Mouse (Mus musculus) erythroblast, adult 5-6 weeks (primary cell): ENCODE measurements around the gene Irx4. TPM values are rescaled to one million over a fixed set of nuclear protein-coding genes. Genes with fewer than 3 reads are reported as not detected.

Experiments used
- ATAC-seq: replicated peaks from 2 replicates; pipeline ENCODE4 v1.8.0; 2016; ENCODE audit warnings: moderate number of reproducible peaks, mild to moderate bottlenecking, moderate TSS enrichment, inconsistent platforms; ENCODE audit not compliant: poor library complexity, low FRiP score, severe bottlenecking
- total RNA-seq, 2 experiments: library from RNA; stranded (forward) in 1 of 2; stranded (reverse) in 1 of 2; fragments of 150-400 nt in 1 of 2; fragments of 200-764, 138-1000 nt in 1 of 2; gene quantifications; 2 replicates each; pipeline versions ENCODE4 v1.2.3 to v1.2.4; 2015 to 2017; ENCODE audit warnings: low replicate concordance in 2 of 2

Irx4 gene
- total RNA-seq (2015; ENCODE audit: low replicate concordance) = not detected in 2 replicates
- not detected in 2 replicates for total RNA-seq (2017; ENCODE audit: low replicate concordance)

DNA sequence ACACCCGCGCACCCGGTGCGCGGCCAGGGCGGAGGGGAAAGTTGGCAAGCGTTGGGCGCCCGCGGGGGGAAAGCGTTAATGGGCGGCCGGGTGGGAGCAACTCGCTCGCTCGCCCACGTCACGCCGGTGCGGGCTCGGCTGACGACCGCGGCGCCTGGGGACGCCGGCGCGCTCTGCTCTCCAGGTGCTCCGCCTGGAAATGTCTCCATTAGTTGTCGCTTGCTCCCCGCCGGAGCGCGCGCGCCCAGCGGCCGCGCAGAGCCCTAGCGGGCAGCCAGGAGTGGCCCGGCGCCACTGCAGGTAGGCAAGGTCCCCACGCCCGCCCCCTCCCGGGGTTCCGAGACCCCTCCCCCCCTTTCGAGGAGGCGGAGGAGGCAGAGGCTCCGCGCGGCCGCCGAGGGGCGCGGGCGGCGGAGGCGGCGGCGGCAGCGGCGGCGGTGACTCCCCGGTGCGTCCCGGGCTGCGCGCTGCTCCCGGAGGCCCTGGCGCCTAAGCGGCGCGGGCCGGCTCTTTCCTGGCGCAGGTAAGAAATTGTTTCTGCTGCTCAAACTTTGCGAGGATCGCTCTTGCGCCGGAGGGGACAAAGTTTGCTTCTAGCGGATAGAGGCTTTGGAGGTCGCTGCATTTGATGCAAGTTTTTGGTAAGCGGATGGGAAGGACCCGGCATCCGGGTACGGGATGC, at the start of gene Irx4:
TSS of gene Irx4 (plus strand) at position 126 of the 682 bp plus-strand sequence.
- no peak for ATAC-seq

DNA sequence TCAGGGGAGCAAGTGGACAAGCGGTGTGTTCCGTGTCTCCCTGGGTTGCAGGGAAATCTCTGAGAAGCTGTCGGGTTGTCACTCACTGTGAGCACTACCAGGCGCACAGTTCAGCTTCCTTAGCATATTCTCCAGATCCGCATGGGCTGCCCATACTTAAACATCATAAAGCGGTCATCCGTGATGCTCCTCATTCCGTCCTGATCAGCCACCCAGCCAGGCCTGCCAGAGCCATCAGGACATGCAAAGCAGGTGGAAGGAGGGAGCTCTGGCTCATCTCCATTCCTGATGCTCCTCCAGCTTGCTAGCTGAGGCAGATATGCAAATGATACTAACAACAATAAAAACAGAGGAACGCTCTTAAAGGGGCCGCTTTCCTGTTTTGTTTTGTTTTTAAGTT, 46.0 kb upstream of the Irx4 start:
- no peak for ATAC-seq

DNA sequence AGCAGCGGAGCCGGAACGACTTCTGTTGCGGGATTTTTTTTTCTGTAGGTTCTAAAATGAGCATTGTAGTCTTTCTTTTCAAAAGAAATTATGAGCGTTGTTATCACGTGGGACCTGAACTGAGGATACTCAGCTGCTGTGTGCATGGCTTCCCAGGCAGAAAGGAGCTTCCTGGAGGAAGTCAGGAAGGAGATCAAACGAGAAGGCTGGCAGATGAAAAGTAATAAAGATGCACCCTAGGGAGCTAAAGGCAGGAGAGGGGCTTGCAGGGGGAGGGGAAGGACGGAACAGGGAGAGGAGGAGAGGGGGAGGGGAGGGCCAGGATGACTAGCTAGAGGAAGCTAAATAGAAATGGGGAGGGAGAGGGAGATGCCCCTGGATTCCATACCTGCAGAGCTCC, 23.8 kb upstream of the Irx4 start:
- ATAC-seq = no peak

GRCm38 (mm10) chr13:73239191-73239746, 21.0 kb upstream of the Irx4 start:
- no peak for ATAC-seq

GRCm38 (mm10) chr13:73242556-73242955, 17.7 kb upstream of the Irx4 start:
- no peak for ATAC-seq

GRCm38 (mm10) chr13:73246961-73247360, 13.3 kb upstream of the Irx4 start:
- no peak for ATAC-seq

GRCm38 (mm10) chr13:73251222-73251621, 9.1 kb upstream of the Irx4 start:
- no peak for ATAC-seq

GRCm38 (mm10) chr13:73252022-73252421, 8.3 kb upstream of the Irx4 start:
- ATAC-seq = no peak

GRCm38 (mm10) chr13:73258415-73258814, 1.9 kb upstream of the Irx4 start:
- ATAC-seq = no peak

- no peak for ATAC-seq
Measured at GRCm38 (mm10) chr13:73259577-73260353, 514 bp upstream of the Irx4 start.

DNA sequence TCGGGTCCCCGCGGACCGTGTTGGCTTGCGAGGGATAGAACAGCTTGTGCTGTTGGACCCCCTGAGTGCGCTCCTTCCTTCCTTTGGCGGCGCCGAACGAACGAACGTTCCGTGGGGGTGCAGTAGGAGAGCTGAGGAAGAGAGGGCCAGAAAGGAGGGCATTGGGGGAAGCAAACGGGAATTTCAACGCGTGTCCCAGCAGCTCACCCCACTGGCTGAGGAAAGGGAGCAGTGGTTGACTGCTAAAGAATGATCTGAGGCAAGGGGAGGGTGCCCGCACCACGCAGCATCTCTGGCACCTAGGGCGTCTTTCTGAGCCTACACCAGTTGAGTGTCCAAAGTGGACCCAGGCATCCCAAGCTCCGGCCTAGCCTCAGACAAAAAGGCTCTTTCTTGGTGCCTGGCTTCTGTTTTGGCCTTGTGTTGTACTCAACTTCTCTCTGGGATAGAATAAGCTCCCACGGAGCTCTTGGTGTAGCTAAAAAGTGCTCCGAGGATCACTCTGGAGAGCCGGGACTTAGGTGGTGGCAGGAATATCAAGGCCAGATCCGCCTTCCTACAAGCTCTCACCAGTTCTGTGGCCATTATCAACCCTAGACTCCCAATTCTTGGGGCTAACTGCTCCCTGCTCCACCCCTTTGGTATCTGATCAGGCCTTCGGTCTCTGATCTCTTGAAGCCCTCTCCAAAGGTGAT, 904 bp downstream of the Irx4 start:
- ATAC-seq = no peak

DNA sequence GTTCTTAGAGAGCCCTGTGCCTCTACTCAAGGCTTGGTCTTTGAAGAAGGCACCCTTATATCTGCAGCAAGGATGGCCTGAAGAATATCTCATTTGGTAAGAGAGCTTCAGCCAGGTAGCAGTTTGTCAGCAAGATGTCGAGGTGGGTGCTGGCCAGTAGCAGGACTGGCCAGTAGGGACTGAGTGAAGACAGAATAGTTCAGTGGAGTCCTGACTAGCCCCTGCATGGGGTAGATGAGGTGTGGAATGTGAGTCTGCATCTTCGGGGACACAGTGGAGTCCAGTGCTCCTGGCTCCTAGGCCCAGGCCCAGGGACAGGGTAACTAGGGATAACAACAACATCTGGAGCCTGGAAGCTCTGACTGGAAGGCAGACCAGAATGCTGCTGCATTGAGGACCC, 1.6 kb downstream of the Irx4 start:
- ATAC-seq = no peak

GRCm38 (mm10) chr13:73262336-73263127, 2.3 kb downstream of the Irx4 start:
- no peak for ATAC-seq

DNA sequence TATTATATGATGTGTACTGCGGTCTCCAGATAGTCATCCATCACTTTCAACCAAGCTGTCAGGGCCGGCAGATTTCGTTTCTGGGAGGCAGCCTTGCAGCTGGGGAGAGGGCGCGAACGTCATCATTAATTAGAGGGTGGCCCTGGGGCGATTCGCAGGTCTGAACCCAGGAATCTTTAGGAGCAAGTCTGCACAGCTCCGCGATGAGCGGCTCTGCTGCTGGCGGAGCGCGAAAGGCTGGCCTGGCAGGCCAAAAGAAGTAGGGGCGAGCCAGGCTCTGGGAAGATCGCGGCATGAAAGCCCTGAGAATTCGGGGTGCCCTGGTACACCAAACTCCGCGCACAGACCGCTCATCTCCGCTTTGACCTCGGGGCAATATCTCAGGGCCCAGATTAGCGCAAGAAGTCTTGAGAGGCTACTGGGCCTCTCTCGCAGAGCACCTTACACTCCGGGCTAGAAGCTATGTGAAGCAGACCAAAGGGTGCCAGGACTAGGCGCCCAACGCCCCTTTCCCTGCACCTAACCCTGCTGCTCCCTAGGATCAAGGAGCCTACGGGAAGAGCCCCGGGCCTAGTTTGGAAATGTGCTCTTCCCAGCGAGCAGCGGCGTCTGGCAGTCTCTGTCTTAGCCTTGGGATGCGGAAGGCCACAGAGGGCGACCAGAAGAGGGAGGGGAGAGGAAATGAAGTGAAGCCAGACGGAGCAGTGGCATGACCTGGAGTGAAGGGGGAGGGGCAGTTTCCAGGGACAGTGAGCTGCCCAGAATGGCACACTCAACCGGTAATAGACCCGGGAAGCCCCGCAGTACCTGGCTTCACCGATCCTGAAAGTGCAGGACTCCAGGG, 3.1 kb downstream of the Irx4 start:
- ATAC-seq = no peak

GRCm38 (mm10) chr13:73264166-73264735, 4.0 kb downstream of the Irx4 start:
- ATAC-seq = no peak

- no peak for ATAC-seq
Measured at GRCm38 (mm10) chr13:73264831-73265230, 4.6 kb downstream of the Irx4 start.

DNA sequence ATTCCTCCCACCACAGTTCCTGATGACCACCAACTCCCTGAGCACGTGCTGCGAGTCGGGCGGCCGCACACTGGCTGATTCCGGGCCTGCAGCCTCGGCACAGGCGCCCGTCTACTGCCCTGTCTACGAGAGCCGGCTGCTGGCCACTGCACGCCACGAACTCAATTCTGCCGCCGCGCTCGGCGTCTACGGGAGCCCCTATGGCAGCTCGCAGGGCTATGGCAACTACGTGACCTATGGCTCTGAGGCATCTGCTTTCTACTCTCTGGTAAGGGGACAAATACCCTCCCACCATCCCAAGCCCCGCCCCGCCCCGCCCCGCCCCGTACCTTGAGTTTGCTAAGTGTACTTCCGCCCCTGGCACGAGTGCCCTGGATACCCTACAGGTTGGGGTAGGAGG, 5.2 kb downstream of the Irx4 start:
- ATAC-seq = no peak

DNA sequence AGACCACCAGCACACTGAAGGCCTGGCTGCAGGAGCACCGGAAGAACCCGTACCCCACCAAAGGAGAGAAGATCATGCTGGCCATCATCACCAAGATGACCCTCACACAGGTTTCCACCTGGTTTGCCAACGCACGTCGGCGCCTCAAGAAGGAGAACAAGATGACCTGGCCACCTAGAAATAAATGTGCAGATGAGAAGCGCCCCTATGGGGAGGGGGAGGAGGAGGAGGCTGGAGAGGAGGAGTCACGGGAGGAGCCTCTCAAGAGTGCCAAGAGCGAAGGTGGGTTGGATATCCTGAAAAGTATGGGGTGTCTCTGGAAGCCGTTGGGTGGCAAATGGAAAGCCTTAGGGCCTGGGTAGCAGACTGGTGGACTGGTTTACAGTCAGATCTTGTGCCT, 7.3 kb downstream of the Irx4 start:
- no peak for ATAC-seq
